Mouse (Mus musculus) frontal cortex, adult 2 months (tissue): ENCODE data around the gene Rwdd2a. TPM values are rescaled to one million over a fixed set of nuclear protein-coding genes. Genes with fewer than 3 reads are reported as not detected.
A peak's percentile ranks its signal among the peaks of the same experiment; 100 is the strongest.
"Not testable (repeated sequence)": the region's sequence is repeated elsewhere in the genome, so short reads cannot be mapped to it uniquely, and the experiment has no call there.

Source experiments
- DNase-seq, 2 experiments: peaks; one replicate each; pipeline ENCODE4 v3.0.0; 2022; ENCODE audit warnings: low spot score in 1 of 2; ENCODE audit errors: extremely low spot score in 1 of 2
- polyA plus RNA-seq: library from polyadenylated mRNA; depleted of rRNA; stranded (reverse); fragments of >200 nt; gene quantifications from 2 replicates; pipeline ENCODE4 v1.2.3, GENCODE M21; 2012; rRNA removed

Gene Rwdd2a
- polyA plus RNA-seq, 1 experiment: 29.2 TPM

- DNase-seq: no peak
Observed at GRCm38 (mm10) chr9:86587019-86587795, 15.4 kb downstream of the Rwdd2a start.

- peak; percentile 51 to 74 for DNase-seq
Observed at GRCm38 (mm10) chr9:86592676-86593668, 21.2 kb downstream of the Rwdd2a start.

GRCm38 (mm10) chr9:86594357-86594767 is 22.6 kb downstream of the Rwdd2a start:
- DNase-seq: not testable (repeated sequence)

- not testable (repeated sequence) for DNase-seq
Observed at GRCm38 (mm10) chr9:86596983-86597382, 25.2 kb downstream of the Rwdd2a start.

GRCm38 (mm10) chr9:86599723-86600303 is 28.0 kb downstream of the Rwdd2a start:
- DNase-seq: no peak

GRCm38 (mm10) chr9:86605776-86606175 is 34.0 kb downstream of the Rwdd2a start:
- DNase-seq: no peak

- no peak for DNase-seq
Observed at GRCm38 (mm10) chr9:86612091-86612490, 40.3 kb downstream of the Rwdd2a start.

- DNase-seq: no peak
Observed at GRCm38 (mm10) chr9:86615765-86616164, 44.0 kb downstream of the Rwdd2a start.

- no peak for DNase-seq
Observed at GRCm38 (mm10) chr9:86617837-86618492, 46.2 kb downstream of the Rwdd2a start.

- no peak for DNase-seq
Observed at GRCm38 (mm10) chr9:86619341-86620139, 47.7 kb downstream of the Rwdd2a start.

GRCm38 (mm10) chr9:86622062-86622461 is 50.3 kb downstream of the Rwdd2a start:
- DNase-seq: no peak

GRCm38 (mm10) chr9:86624039-86624438 is 52.2 kb downstream of the Rwdd2a start:
- DNase-seq: no peak

Other genes with a start within 250 kb of the Rwdd2a start
- 1.8 and 2.7 TPM in 2 replicates for gene Ube2cbp, start 107.0 kb upstream of the Rwdd2a start, polyA plus RNA-seq
- gene Dop1a, start 104.8 kb upstream of the Rwdd2a start, polyA plus RNA-seq: 38.1 and 45.3 TPM in 2 replicates
- gene Pgm3, start 149 bp upstream of the Rwdd2a start, polyA plus RNA-seq: 10.8 and 11.2 TPM in 2 replicates
- 49.7 and 51.2 TPM in 2 replicates for gene Me1, start 124.0 kb downstream of the Rwdd2a start, polyA plus RNA-seq
- gene Prss35, start 171.7 kb downstream of the Rwdd2a start, polyA plus RNA-seq: 3.2 and 4.2 TPM in 2 replicates